Mouse (Mus musculus) heart, postnatal 4 days (tissue): ENCODE measurements around the gene Schip1. TPM values are rescaled to one million over a fixed set of nuclear protein-coding genes. Genes with fewer than 3 reads are reported as not detected.

Source experiments
- DNase-seq: peaks from one replicate; pipeline ENCODE4 v3.0.0; 2021
- total RNA-seq, 2 experiments: library from RNA; stranded (reverse); gene quantifications; 2 replicates each; pipeline ENCODE4 v1.2.3; 2021

Gene Schip1
- total RNA-seq, 2 experiments from 2014 or later = 94.7 to 98.3 TPM

GRCm38 (mm10) chr3:68563922-68564321 lies 499.3 kb downstream of the Schip1 start:
- DNase-seq = peak; percentile 63

DNA sequence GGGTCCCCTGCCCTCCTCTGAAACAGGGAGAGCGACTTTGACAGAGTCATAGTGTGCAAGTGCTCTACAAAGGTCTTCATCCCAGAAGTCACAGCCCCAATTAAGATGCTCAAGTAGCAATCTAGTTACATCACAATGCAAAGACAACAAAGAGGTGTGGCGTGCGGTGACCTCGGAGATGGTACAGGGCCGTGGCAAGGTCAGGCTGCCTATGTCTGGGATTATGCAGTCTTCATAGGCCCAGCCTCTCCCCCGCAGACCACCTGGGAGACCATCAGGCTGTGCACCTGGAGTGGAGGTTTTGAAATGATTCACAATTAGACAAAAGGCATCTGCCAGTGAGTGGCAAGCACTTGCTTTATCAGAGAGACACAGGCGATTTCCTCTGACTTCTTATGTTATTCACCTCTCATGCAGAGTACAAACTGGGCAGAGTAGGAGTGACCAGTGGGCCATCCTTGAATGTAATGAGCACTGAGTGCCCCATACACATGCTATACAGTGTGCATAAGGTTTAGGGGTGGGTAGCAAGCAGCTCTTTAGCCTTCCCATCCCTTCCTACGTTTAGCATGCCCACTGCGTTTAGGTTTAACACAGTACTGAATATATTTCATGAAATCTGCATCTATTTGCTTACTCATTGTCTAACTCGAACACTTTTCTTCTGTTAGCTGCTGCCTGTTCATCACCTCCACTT lies 500.5 kb downstream of the Schip1 start:
- DNase-seq = no peak

GRCm38 (mm10) chr3:68565675-68566055 lies 501.1 kb downstream of the Schip1 start:
- DNase-seq = no peak

DNA sequence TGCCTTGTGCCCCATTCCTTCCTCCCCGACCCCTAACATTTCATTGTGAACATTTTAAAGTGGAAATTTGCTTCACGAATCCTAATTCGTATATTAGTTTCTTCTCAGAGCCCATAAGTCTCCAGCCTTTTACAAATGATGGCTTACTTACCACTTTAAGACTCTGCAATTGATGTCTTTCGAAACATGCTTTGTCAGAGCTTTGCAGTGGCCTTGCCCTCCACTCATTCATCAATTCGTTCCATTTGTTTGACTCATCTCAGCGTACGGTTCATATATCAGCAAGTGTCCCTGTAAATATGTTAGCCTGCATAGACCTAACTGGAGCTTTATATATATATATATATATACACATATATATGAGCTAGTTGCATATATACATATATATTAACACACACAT lies 503.0 kb downstream of the Schip1 start:
- no peak for DNase-seq

DNA sequence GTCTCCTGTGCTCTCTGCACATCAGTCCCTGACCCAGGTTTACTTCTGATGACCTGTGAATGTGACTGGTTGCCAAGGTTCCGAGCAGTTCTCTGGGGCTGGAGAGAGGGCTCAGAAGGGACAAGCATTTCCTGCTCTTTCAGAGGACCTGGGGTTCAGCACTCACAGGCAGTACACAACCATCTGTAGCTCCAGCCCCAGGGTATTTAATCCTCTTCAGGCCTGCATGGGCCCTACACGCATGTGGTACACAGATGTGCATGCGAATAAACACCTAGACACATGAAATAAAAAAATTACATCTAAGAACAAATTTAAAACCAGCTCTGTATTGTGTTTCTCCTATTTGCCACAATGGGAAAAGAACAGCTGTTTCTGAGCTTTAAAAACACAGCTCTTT lies 503.5 kb downstream of the Schip1 start:
- DNase-seq = no peak

- no peak for DNase-seq
Measured at GRCm38 (mm10) chr3:68568716-68569115, 504.1 kb downstream of the Schip1 start.

- DNase-seq = no peak
Measured at GRCm38 (mm10) chr3:68570319-68570718, 505.7 kb downstream of the Schip1 start.

DNA sequence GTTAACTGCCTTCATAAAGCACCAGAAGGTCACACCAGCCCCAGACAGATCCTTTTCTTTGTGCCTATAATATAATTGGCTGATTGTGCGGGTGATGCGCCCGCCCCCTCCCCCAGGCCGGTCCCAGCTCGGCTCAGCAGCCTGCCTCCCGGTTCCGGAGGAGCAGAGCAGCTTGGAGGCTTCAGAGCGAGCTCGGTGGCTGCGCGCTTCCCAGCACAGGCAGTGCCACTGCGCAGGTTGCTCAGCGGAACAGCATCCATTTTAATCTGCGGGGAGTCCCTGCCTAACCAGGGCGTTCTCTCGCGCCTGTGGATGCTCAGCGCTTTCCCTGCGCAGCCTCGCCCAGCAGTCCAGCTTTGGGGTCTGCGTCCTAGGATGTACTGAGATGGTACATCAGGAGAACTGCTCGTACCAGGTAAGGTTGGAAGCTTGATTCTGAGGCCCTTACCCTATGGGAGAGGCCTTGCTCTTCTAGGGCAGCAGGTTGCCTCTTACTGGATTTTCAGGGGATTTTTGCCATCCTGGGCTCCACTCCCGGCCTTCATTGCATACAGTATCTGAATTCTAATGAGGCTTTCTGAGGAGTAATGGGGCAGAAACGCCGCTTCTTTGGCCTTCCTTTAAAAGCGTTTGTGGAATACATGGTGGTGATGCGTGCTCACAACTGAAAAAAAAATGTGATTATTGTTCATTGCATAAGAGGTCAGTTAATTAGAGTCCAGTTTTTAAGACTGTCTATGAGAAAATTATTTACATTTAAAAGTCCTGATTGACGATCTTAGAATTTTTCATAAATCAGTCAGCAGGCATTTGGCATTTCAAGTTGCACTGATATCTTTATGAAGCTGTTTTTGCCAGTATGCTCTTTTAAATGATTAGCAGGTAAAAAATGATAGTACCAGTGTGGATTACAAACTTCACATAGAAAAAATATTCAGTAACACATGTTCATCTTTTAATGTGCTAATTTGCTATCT lies 507.9 kb downstream of the Schip1 start:
- peak; percentile 46 for DNase-seq

- DNase-seq = no peak
Measured at GRCm38 (mm10) chr3:68573226-68573624, 508.6 kb downstream of the Schip1 start.

- DNase-seq = no peak
Measured at GRCm38 (mm10) chr3:68574097-68574496, 509.5 kb downstream of the Schip1 start.

- DNase-seq = no peak
Measured at GRCm38 (mm10) chr3:68574565-68574964, 510.0 kb downstream of the Schip1 start.

DNA sequence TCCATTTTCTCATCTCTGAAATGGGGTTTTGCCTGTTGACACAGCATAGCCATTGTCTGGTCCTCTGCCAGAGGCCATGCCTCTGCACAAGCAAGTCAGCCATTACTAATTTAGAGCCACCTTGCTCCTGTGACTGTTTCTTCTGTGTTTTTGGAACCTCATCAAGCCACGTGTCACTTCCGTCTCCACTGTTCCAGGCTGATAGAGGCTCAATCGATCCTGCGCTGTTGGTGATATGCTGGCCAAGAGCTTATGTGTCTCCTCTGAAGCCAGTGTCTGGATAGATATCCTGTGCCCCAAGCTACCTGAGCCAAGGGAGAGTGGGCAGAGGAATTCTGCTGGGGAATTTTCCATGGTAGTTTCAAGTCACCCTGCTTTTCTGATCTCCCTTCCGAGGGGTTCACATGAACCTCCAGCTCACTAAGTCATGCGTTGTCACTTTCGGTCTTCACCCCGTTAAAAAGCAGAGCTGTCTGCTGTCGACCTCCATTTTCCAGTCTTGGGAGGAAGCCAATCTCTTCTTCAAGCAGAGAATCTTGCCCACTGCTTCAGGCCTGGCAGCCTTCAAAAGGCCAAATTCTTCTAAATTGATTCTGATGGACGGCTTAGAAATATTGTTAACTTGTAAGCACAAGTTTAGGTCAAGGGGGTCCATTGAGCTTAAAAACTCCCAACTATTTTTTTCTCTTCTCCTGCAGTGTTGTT lies 511.2 kb downstream of the Schip1 start:
- no peak for DNase-seq

GRCm38 (mm10) chr3:68576431-68576830 lies 511.8 kb downstream of the Schip1 start:
- peak; percentile 59 for DNase-seq

DNA sequence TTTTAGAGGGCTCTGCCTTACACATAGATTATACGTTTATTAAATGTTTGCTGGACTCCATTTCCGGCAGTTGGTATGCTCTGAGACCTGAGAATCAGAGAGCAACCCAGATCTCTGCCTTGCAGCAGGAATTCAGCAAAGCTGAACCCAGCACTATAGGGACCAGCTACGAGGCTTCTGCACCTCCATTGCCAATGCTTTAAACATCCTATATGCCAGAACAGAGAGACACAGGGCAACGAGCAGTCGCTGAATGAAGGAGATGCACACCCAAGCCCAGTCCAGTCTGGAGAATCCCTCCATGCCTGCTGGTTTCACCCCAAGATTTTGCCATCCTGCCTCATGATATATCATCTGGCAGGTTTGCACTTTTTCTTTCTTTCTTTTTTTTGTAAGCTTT lies 512.3 kb downstream of the Schip1 start:
- DNase-seq = no peak

DNA sequence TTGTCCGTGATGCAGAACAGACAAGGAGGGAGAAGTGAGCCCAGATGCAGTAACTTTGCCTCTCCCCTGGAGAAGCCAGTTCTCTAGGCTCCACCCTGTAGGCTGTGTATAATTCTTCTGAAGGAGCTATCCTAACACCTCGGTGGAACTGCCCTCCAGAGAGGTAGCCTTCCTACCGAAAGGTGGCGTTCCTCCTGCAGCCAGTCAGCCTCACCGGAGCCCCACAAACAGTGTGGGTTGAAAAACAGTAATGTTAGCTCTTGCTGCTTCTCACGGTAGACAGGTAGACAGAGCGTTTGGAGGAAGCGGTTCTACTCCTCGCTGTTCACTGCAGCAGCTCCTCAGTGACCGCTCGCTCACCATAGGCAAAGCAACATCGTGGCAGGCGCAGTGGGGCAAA lies 517.0 kb downstream of the Schip1 start:
- no peak for DNase-seq

DNA sequence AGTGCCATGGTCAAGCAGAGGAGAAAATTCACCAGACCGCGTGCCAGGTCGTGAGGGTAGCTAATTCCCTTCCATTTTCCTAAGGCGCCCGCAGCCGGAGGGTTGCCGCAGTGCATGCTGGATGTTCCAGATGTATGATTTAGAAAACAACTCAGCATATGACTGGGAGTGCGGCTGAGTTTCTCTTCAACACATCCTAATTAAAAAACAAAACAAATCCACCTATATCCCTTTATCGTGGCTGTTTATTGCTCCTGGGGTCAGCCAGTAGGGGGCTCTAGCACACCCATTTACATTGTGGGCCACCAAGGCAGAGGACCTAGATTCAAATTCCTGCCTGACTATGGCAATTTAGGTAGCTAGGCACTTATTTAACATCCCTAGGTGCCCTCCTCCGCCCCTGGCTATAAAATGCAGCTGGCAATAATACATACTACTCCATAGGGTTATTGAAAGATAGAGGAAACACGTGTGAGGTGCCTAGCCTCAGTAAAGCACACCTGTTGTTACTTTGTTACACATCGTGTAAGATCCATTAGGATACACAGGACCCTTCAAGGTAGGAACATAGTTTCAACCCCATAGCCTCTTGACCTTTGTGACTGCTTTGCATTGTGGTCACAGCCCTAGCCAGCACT lies 517.6 kb downstream of the Schip1 start:
- no peak for DNase-seq

DNA sequence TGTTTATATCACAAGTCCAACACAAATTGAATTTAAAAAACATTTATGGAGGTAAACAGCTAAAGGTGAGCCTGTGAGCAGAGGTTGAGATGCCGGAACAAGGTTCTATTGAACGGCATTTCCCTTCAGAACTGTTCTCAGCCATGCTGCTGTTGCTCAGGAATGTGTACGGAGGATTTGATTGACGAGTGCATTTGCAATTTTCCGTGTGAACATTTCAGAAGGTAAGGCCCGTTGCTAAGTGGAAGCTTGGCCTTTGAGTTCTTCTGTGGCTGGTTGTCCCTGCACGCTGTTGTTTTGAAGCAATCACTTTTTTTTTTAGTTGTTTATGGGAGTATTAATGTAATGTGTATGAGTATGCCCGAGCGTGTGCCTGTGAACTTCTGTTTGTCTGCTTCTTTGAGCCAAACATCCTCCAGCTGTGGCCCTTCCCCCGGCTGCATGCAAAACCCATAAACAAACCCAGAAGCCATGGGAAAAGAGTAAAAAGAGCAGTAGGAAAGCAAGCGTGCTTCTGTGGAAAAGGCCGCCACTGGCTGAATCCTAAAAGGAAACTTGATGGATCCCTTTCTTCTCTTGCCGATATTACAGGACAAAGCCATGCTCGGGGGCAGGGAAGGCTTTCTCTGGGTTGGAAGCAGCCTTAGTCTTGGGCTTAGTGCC lies 518.6 kb downstream of the Schip1 start:
- peak; percentile 22 for DNase-seq

DNA sequence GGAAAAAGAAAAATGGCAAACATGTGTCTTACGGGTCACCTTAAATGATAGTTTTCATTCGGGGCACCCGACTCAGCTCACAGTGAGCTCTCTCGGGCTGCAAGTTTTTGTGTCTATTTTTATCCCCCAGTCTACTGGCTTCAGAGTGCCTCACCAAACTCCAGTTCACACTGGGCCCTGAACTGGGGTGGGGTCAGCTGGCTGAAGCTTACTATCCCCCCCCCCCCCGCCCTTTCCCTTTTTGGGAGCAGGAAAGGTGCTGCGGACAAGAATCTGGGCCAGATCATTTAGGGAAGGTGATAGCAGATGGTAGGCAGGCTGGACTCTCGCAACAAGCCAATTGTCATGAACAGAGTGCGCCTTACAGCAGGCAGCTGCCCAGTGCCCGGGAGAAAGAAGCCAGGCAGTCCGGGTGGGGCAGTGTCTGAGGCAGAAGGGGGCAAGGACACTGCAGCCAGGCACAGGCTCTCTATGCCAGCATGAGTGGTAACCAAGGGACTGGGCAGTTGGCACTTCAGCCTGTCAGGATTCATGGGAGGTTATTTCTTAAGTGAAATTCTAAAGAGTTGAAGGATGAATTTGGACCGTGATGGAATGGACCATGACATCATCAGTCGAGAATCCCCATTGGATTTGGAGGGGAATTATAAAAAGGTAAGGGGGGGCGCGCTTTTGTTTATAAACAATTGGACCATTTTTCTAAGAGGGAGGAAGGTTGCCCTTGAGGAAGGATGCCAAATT lies 519.3 kb downstream of the Schip1 start:
- DNase-seq = peak; percentile 65

DNA sequence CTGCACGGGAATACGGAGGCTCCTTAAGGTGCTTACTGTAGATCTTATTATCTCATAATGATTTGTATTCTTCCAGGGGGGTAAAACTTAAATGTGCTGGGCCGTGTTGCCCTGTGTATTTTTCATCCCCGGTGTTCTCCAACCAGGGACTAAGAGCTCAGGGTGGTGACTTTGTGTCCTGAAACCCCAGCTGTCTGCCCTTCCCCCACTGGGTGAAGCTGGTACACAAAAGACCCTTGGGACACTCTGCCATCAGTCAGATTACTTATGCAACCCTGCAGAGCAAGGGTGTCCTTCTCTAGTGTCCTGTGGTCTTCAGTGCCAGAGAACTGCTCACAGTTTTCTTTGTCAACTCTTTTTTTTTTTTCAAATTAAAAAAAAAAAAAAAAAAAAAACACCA lies 520.6 kb downstream of the Schip1 start:
- no peak for DNase-seq

DNA sequence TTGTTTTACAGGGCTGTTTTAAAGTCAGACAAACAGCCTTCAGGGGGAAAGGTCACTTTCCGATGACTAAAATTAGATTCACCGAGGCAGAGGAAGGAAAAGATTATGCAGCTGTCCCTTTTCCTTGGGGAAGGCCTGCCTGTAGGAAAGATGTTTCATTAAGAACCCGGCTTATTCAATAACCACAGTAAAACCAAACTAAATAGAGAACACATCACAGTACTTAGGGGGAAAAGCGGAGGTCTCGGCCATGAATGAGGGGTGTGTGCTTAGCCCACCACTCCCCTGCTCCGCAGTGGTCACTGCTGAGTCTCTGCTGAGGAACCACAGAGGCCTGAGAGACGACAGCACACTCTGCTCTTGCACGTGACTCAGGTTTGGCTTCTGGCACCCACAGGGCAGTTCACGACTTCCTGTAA lies 522.1 kb downstream of the Schip1 start:
- DNase-seq = peak; percentile 42

DNA sequence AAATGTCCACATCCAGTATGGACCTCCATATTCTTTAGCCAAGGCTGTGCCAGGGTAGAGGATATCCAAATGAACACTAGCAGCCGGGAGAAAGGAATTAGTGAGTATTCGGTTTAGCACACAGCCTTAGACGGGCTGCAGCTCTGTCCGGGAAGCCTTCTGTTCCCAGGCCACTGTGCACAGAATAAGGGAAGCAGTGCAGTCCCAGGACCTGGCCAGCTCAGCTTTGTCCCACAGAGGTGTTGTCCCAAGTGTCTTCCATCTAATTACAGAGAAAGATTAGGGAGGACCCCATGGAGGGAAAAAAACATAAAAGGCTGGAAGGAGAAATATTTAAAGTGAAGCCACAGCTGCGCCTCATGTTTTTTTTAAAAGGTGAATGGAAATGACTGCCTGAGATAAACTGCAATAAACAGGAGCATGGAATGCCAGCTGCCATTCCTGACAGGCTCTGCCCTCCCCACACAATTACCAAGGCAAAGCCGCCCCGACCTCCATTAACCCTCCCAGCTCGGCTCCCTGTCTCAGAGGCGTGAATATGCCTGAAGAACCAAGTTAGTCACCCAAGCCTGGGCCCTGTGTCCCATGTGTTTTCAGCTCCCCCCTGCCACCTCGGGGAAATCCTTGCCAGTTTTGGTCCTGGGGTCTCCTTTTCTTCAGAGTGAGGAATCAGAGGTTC lies 523.1 kb downstream of the Schip1 start:
- no peak for DNase-seq
